Mouse (Mus musculus) myocyte (in vitro differentiated cells): ENCODE data around the gene Nek9.

Experiments
- E2F4 ChIP-seq: IDR thresholded peaks from one replicate; pipeline ENCODE4 v1.6.1; 2011; ENCODE audit warnings: mild to moderate bottlenecking, control low read depth, moderate library complexity; ENCODE audit not compliant: insufficient read depth
- POLR2A ChIP-seq: IDR thresholded peaks from one replicate; pipeline ENCODE4 v1.6.1; 2011; ENCODE audit warnings: low read depth, mild to moderate bottlenecking, control low read depth, moderate library complexity; ENCODE audit not compliant: insufficient read length
- SRF ChIP-seq: IDR thresholded peaks from one replicate; pipeline ENCODE4 v1.6.1; 2011; ENCODE audit warnings: low read depth; ENCODE audit not compliant: control insufficient read depth, insufficient read length
- USF1 ChIP-seq: IDR thresholded peaks from one replicate; pipeline ENCODE4 v1.6.1; 2011; ENCODE audit warnings: low read depth, mild to moderate bottlenecking, control low read depth, moderate library complexity

DNA sequence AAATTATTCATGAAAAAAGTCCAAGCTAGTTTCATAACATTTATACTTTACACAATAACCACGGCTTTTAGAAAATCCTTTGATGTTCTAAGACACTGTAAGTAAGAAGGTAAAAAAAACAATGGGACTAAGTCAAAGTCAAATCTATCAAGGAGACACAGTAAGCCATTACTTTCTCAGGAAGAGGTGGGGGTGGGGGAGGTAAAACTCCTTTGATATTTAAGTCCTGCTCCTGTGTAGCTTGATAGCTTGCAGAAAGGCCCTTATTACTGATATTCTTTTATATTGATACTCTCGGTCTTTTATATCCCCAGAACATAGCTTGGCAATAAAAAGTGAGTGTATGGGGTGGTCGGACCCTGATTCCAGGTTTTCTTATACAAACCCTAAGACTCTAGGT is 69.3 kb downstream of the Nek9 start:
- no peak for TF ChIP-seq E2F4
- TF ChIP-seq POLR2A: no peak
- TF ChIP-seq SRF: no peak
- TF ChIP-seq USF1: no peak
